Mouse (Mus musculus): ENCODE measurements around the gene Dpy19l3. TPM values are rescaled to one million over a fixed set of nuclear protein-coding genes. Genes with fewer than 3 reads are reported as not detected.

Dpy19l3 gene
- polyA plus RNA-seq, 1 experiment, result 22.4 TPM

GRCm38 (mm10) chr7:35753319-35754032 lies 778 bp downstream of the Dpy19l3 start:
- DNase-seq (ENCODE audit: extremely low spot score in 1 of 2, low spot score in 1 of 2), result peak in 1 of 2 experiments; percentile 74

DNA sequence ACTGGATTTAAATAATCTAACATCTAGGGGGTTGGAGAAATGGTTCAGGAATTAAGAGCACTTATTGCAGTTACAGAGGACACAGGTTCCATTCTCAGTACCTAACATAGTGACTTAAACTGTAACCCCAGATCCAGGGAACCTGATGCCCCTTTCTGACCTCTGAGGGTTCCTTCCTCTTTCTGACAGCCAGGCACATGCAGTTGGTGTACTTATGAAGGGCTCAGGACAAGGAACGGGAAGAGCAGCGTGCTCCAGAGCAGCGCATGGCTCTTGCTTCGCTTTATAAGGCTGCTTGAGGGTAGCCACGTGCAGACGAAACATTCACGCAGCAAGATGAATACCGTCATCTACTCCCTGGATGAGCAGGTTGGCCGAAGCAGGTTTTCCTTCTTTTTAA lies 3.4 kb downstream of the Dpy19l3 start:
- DNase-seq (ENCODE audit: extremely low spot score in 1 of 2, low spot score in 1 of 2), result no peak

GRCm38 (mm10) chr7:35747397-35747964 lies 6.8 kb downstream of the Dpy19l3 start:
- no peak for DNase-seq (ENCODE audit: extremely low spot score in 1 of 2, low spot score in 1 of 2)

- no peak for DNase-seq (ENCODE audit: extremely low spot score in 1 of 2, low spot score in 1 of 2)
Measured at GRCm38 (mm10) chr7:35746686-35747396, 7.4 kb downstream of the Dpy19l3 start.

GRCm38 (mm10) chr7:35745281-35745702 lies 9.0 kb downstream of the Dpy19l3 start:
- no peak for DNase-seq (ENCODE audit: extremely low spot score in 1 of 2, low spot score in 1 of 2)

- peak; percentile 73 to 79 for DNase-seq (ENCODE audit: extremely low spot score in 1 of 2, low spot score in 1 of 2)
Measured at GRCm38 (mm10) chr7:35744771-35745170, 9.5 kb downstream of the Dpy19l3 start.

DNA sequence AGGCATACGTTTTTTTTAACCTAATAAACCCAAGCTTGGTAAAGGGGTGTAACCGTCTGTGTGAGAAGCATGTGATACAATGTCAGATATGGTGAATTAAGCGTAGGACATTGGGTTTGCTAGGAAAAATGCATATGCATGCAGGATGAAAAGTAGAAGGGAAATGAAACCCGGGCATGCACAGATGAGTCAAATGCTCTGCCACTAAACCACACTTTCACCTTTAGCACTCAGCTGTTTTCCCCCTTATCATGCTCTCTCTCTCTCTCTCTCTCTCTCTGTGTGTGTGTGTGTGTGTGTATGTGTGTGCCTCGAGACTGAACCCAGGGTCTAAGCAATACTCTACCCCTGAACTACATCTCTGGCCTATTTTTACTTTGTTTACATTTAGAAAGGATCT lies 11.9 kb downstream of the Dpy19l3 start:
- no peak for DNase-seq (ENCODE audit: extremely low spot score in 1 of 2, low spot score in 1 of 2)

- peak in 1 of 2 experiments; percentile 24 for DNase-seq (ENCODE audit: extremely low spot score in 1 of 2, low spot score in 1 of 2)
Measured at GRCm38 (mm10) chr7:35741858-35742257, 12.4 kb downstream of the Dpy19l3 start.

DNA sequence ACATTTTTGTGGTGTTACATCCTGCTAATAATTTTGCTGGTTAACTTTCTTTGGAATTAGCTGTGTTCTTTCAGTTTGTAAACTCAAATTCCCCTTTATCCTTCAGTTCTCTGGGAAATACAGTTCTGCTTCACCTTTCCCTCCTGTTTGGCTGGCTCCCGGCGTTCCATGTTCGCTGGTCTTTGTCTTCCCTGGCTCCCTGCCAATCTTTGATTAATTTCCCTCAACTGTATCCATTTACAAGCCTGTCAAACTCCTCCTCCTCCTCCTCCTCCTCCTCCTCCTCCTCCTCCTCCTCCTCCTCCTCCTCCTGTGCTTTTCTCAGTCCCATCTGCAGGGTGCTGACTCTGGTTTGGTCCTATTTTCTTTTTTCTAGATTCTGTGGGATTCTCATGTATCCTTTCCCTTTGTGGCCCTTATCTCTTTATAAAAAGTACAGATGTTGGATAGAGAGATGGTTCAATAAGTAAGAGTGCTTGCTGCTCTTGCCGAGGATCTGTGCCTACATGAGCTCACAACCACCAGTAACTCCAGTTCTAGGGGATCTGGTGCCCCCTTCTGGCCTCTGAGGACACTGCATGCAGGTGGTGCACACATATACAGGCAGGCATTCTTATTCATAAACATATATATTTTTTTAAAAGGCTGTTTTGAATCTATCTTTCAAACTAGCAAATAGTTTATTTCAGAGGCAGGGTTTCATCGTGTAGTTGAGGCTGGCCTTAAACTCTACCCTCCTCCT lies 13.6 kb downstream of the Dpy19l3 start:
- peak in 1 of 2 experiments; percentile 61 for DNase-seq (ENCODE audit: extremely low spot score in 1 of 2, low spot score in 1 of 2)

GRCm38 (mm10) chr7:35738871-35739270 lies 15.4 kb downstream of the Dpy19l3 start:
- DNase-seq (ENCODE audit: extremely low spot score in 1 of 2, low spot score in 1 of 2), result no peak

GRCm38 (mm10) chr7:35733313-35734050 lies 20.8 kb downstream of the Dpy19l3 start:
- DNase-seq (ENCODE audit: extremely low spot score in 1 of 2, low spot score in 1 of 2), result no peak

DNA sequence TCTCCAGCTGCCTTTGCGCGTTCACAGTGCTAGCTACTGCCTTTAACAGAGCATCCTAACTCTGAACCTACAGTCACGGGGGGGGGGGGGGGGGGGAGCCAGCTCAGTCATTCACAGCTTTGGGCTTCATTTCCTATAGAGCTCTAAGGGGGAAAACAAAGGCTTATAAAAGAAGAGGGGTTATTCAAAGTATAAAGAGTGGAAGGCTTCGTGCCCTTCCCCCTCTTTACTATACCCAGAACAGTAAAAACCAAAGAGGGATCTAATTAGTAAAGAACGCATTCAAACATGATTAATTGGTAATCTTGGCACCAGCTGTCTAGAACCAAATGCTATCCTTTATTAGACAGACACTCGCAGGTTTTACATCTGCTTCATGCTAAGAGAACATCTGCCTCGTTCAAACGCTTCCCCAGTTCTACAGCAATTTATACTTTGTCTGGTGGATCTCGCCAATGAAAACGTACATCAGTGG lies 21.6 kb downstream of the Dpy19l3 start:
- no peak for DNase-seq (ENCODE audit: extremely low spot score in 1 of 2, low spot score in 1 of 2)

- peak; percentile 51 to 73 for DNase-seq (ENCODE audit: extremely low spot score in 1 of 2, low spot score in 1 of 2)
Measured at GRCm38 (mm10) chr7:35729621-35730031, 24.6 kb downstream of the Dpy19l3 start.

- no peak for DNase-seq (ENCODE audit: extremely low spot score in 1 of 2, low spot score in 1 of 2)
Measured at GRCm38 (mm10) chr7:35728376-35728775, 25.9 kb downstream of the Dpy19l3 start.

DNA sequence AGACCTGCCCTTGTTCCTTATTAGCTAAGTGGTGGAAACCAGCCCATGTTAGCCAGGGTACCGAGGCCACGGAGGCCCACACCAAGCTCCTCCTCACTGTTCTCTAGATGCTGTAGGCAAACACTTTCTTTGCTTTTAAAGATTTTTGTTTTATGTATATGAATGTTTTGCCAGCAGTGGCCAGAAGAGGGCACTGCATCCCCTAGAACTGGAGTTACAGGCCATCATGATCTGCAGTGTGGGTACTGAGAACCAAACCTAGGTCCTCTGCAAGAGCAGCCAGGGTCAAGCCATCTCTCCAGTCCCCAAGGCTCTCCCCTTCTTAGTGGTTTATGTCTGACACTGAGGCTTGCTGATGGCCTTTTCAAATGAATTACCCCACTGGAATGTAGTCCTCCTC lies 31.2 kb downstream of the Dpy19l3 start:
- no peak for DNase-seq (ENCODE audit: extremely low spot score in 1 of 2, low spot score in 1 of 2)

DNA sequence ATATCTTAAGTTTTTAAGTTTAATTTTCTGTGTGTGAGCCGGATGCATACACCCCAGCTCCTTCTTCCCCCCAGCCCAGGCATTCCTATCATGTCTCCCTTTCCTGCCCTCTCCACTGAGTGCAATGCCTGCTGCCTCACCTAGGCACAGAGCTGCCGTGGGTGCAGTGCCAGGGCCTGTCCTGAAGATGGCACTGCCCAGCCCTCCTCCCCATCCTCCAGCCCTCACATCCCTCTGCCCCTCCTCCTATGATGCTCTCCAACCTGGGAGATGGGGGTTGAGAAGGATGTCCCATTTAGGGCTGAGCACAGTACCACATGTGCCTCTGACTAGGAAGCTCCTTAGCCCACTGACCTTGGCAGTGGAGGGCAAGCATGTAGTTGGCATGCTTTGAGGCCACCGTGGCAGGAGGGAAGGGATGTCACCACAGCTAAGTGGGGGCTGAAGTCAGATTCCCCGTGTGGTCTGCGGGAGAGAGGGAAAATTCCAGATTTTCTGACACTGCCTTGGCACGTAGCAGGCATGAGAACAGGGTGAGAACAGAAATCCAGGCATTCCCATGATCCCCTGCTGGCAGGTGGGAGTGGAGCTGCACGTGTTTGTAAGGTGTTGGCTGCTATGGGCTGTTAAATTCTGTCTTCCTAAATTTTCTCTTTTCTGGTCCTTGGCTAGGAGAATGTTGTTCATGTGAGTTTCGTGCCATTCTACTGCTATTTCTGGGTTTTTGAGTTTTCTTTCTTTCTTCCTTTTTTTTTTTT lies 35.7 kb downstream of the Dpy19l3 start:
- DNase-seq (ENCODE audit: extremely low spot score in 1 of 2, low spot score in 1 of 2), result peak in 1 of 2 experiments; percentile 35

- no peak for DNase-seq (ENCODE audit: extremely low spot score in 1 of 2, low spot score in 1 of 2)
Measured at GRCm38 (mm10) chr7:35710366-35710765, 43.9 kb downstream of the Dpy19l3 start.

DNA sequence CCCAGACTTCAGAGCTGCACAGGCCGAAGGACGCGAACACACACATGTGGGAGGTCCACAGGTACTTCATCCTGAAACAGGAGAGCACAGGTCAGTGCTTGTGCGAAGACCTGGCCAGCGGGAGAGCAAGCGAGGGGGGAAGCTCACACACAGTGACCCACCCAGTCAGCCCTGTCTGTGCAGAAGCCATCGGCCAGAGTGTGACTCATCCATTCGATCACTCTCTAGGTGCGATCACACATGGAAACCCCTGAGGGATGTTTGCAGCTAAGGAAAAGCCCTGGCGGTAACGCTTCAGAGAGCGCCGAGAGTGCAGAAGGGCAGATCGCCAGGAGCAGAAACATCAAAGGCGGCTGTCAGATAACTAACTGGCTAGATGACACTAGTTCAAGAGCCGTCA lies 46.2 kb downstream of the Dpy19l3 start:
- no peak for DNase-seq (ENCODE audit: extremely low spot score in 1 of 2, low spot score in 1 of 2)

GRCm38 (mm10) chr7:35699005-35699404 lies 55.2 kb downstream of the Dpy19l3 start:
- DNase-seq (ENCODE audit: extremely low spot score in 1 of 2, low spot score in 1 of 2), result no peak

Measured in frontal cortex, adult 2 months (tissue).